Mouse (Mus musculus) megakaryocyte, embryonic 14.5 days (primary cell): ENCODE results near the gene Gm45140.

Source experiments
- FLI1 ChIP-seq: IDR thresholded peaks from 2 replicates; pipeline ENCODE4 v1.6.1; 2012; ENCODE audit warnings: low read length, inconsistent platforms, mixed read lengths
- GATA1 ChIP-seq: IDR thresholded peaks from 3 replicates; pipeline ENCODE4 v1.6.1; 2012; ENCODE audit warnings: mixed read lengths, low read length, inconsistent platforms, borderline replicate concordance

GRCm38 (mm10) chr6:87780546-87781301 lies 54.9 kb downstream of the Gm45140 start:
- TF ChIP-seq GATA1 (no peak), FLI1 (no peak)
